8 mouse cellular contexts compared by ENCODE assay signal in the genomic region with DNA sequence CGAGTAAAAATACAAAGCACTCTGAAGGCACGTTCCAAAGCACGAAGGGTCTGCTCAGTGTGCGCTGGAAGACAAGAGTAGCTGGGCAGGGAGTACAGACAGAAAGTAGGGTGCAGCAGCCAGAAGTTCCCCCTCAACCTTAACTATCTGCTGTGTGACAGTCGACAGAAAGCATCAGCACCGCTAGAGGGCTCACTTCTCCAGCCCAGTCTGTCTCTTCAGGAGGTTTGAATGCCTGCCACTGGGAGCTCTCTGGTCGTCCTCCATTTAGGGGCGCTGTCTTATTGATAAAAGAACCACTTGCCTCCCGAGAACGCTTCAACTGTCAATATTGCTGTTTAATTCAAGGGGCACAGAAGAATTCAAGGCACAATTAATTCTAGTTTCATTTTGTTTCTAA. TPM values are rescaled to one million over a fixed set of nuclear protein-coding genes. Genes with fewer than 3 reads are reported as not detected.
DNase-seq lines count a peak whose midpoint lies in the region; ATAC-seq lines count a peak whose summit lies in the region.

No protein-coding gene starts in this region.

- DNase-seq in adipocyte (ENCODE audit: low spot score), result peak; percentile 81
- DNase-seq in embryo, embryonic 10 days (ENCODE audit: low spot score), result peak; percentile 85
- DNase-seq in gastrocnemius, postnatal 14 days, result peak; percentile 76
- peak; percentile 47 to 92 for DNase-seq in left cerebral cortex, adult 9 months (ENCODE audit: low spot score in 2 of 2)
- peak; percentile 92 to 93 for DNase-seq in right cerebral cortex, postnatal 10 days (ENCODE audit: low spot score in 2 of 2)
- peak; percentile 83 for DNase-seq in urinary bladder, postnatal 14 days (ENCODE audit: low spot score)

- intact Hi-C loops in gastrocnemius, postnatal 14 days (cut with DNase I; ENCODE audit: low total_unique reads), result no loop called here

- peak; percentile 68 for ATAC-seq in inflammation-experienced regulatory T-cells, adult 6 months
- peak; percentile 98 for ATAC-seq in megakaryocyte progenitor cell, adult 5-6 weeks (replicated peaks; ENCODE audit: poor library complexity)

RNA-seq across cellular contexts. Expression of a gene that starts 21.4 kb away (rescaled TPM):
- under 1 TPM; 0.16 to 0.42 TPM for total RNA-seq in gastrocnemius, postnatal 14 days (2021)
- polyA plus RNA-seq in inflammation-experienced regulatory T-cells, adult 6 months (2017; shearing (Covaris generic)), result 100 to 1,000 TPM in 2 of 3 experiments, 10 to 100 TPM in 1; 79.6 to 261 (median 234) TPM
- total RNA-seq in megakaryocyte progenitor cell, adult 5-6 weeks (2015), result not detected in 2 replicates
- total RNA-seq in megakaryocyte progenitor cell, adult 5-6 weeks (2017), result not detected in 2 replicates

RNA-seq across cellular contexts. Expression of a gene that starts 37.9 kb away (rescaled TPM):
- total RNA-seq in gastrocnemius, postnatal 14 days (2021), result not detected
- not detected for polyA plus RNA-seq in inflammation-experienced regulatory T-cells, adult 6 months (2017; shearing (Covaris generic))
- not detected in 2 replicates for total RNA-seq in megakaryocyte progenitor cell, adult 5-6 weeks (2015)
- total RNA-seq in megakaryocyte progenitor cell, adult 5-6 weeks (2017), result not detected in 2 replicates

RNA-seq across cellular contexts. Expression of a gene that starts 41.1 kb away (rescaled TPM):
- 10 to 100 TPM; 10.6 to 22.8 TPM for total RNA-seq in gastrocnemius, postnatal 14 days (2021)
- polyA plus RNA-seq in inflammation-experienced regulatory T-cells, adult 6 months (2017; shearing (Covaris generic)), result 10 to 100 TPM; 26.6 to 36.7 (median 29.9) TPM
- 22.2 and 27.2 TPM in 2 replicates for total RNA-seq in megakaryocyte progenitor cell, adult 5-6 weeks (2015)
- total RNA-seq in megakaryocyte progenitor cell, adult 5-6 weeks (2017), result 21.3 and 27.5 TPM in 2 replicates

Comparison
In these comparisons a context has a peak if more than half of its experiments do, and no peak if none do; other contexts are left out.
1. Peak in every context shown above with its lines: DNase-seq and ATAC-seq.